Mouse (Mus musculus): ENCODE measurements around the gene Trp53bp1.

GRCm38 (mm10) chr2:121235460-121236072, 35.6 kb downstream of the Trp53bp1 start:
- TF ChIP-seq POLR2AphosphoS2 (IDR thresholded peaks at IDR 0.05; ENCODE audit: low read depth, low read length) (no peak), CTCF (conservative IDR thresholded peaks at IDR 0.05 in 1 of 2, IDR thresholded peaks at IDR 0.05 in 1 of 2; ENCODE audit: low read depth in 2 of 2, low read length in 2 of 2) (no peak), JUND (conservative IDR thresholded peaks at IDR 0.05; ENCODE audit: low read depth, low read length) (no peak), SMC3 (IDR thresholded peaks at IDR 0.05; ENCODE audit: low read depth, low read length) (no peak), MAFK (IDR thresholded peaks at IDR 0.05; ENCODE audit: insufficient replicate concordance, low read length) (no peak), POLR2A (IDR thresholded peaks at IDR 0.05; ENCODE audit: low read depth, low read length) (no peak), ZC3H11A (IDR thresholded peaks at IDR 0.05; ENCODE audit: low read depth, low read length) (no peak)
